ENCODE assay signal across 17 mouse cellular contexts in genomic region chr13:94838047-94838720, GRCm38 (mm10). TPM values are rescaled to one million over a fixed set of nuclear protein-coding genes. Genes with fewer than 3 reads are reported as not detected.
DNase-seq lines count a peak whose midpoint lies in the region; ATAC-seq and TF ChIP-seq lines count a peak whose summit lies in the region.
"Had no signal": no experiment of that assay in that cellular context is flagged by ENCODE, and none has a peak within 500 bp of the region (broad histone marks: within the 10 kb centered on the region; RNA-seq: fewer than 3 reads in every experiment).

No protein-coding gene starts in this region.

- H3K4me2 ChIP-seq in lung, embryonic 14.5 days = no peak overlapping the region
- H3K4me2 ChIP-seq: heart, embryonic 12.5 days; liver, embryonic 11.5 days; stomach, embryonic 15.5 days had no signal

- TF ChIP-seq CTCF in lung, embryonic 14.5 days (IDR thresholded peaks at IDR 0.05; ENCODE audit: low read depth) = no peak
- TF ChIP-seq CTCF in Patski (IDR thresholded peaks at IDR 0.05) = no peak

- WGBS in heart, embryonic 10.5 days = 87% methylated on average over 5 of the region's 5 CpGs
- 69% methylated on average over 5 of the region's 5 CpGs for WGBS in lung, embryonic 14.5 days

- CTCF ChIA-PET in Patski (lab: Charles Lee) = interaction anchor here (1.2 to 1.6 kb wide), 2 partner anchors 12 to 32 kb away, joined by 4 read pairs; no protein-coding TSS in a partner anchor

- H3K27ac ChIP-seq in heart, embryonic 10.5 days = no peak overlapping the region
- no peak overlapping the region for H3K27ac ChIP-seq in lung, embryonic 14.5 days (ENCODE audit: low read depth)
- H3K27ac ChIP-seq: stomach, embryonic 15.5 days had no signal

- peaks cover 48% of the 10 kb centered on the region for H3K36me3 ChIP-seq in heart, embryonic 10.5 days
- peaks cover 55% of the 10 kb centered on the region for H3K36me3 ChIP-seq in lung, embryonic 14.5 days (ENCODE audit: insufficient read depth)

- H3K9ac ChIP-seq in lung, embryonic 14.5 days = no peak overlapping the region
- H3K9ac ChIP-seq: heart, embryonic 12.5 days; stomach, embryonic 15.5 days had no signal

- DNase-seq in heart, adult 11 months = peak; percentile 41
- DNase-seq in heart, embryonic 10.5 days (ENCODE audit: low spot score) = no peak
- peak; percentile 7 for DNase-seq in lung, embryonic 14.5 days
- DNase-seq in lung, postnatal 10 days = no peak
- no peak for DNase-seq in Patski (ENCODE audit: low read depth, low spot score)
- DNase-seq in right cerebral cortex, postnatal 10 days (ENCODE audit: low spot score in 2 of 2) = no peak
- DNase-seq: adrenal gland, adult 8-10 months; lung, postnatal 14 days; right cerebral cortex, postnatal 25 days; thymus, postnatal 36 days had no signal

- no peaks in the 10 kb centered on the region for H3K9me3 ChIP-seq in heart, embryonic 10.5 days
- no peaks in the 10 kb centered on the region for H3K9me3 ChIP-seq in lung, embryonic 14.5 days (ENCODE audit: low read depth, low read length)
- H3K9me3 ChIP-seq: heart, embryonic 12.5 days; stomach, embryonic 15.5 days had no signal

- in situ Hi-C loops in Patski (cut with MboI; ENCODE audit: low pct_unique_long_range_greater_than_20kb) = no loop called here

- POLR2A ChIA-PET in Patski (lab: Charles Lee) = interaction anchor here (0.6 kb wide), 1 partner anchor 28 kb away, joined by 4 read pairs; no protein-coding TSS in a partner anchor

- no peak for ATAC-seq in lung, embryonic 14.5 days (ENCODE audit: insufficient read depth)
- ATAC-seq in Patski = peak; percentile 12
- ATAC-seq in megakaryocyte progenitor cell, adult 5-6 weeks (replicated peaks; ENCODE audit: poor library complexity) = peak; percentile 55
- ATAC-seq in activated CD4-positive, CD25-positive, alpha-beta regulatory T cell, adult 4 months = no peak
- ATAC-seq: CD4-positive, CD25-positive, alpha-beta regulatory T cell, adult 4 months had no signal

- H3K4me3 ChIP-seq in heart, embryonic 10.5 days = no peak overlapping the region
- H3K4me3 ChIP-seq in lung, embryonic 14.5 days (ENCODE audit: low read depth, low read length) = no peak overlapping the region
- H3K4me3 ChIP-seq: heart, embryonic 12.5 days; stomach, embryonic 15.5 days had no signal

- no peaks in the 10 kb centered on the region for H3K4me1 ChIP-seq in heart, embryonic 10.5 days
- no peaks in the 10 kb centered on the region for H3K4me1 ChIP-seq in lung, embryonic 14.5 days (ENCODE audit: insufficient read depth)
- H3K4me1 ChIP-seq: stomach, embryonic 15.5 days had no signal

- H3K27me3 ChIP-seq in heart, embryonic 10.5 days (ENCODE audit: insufficient read depth, poor library complexity, severe bottlenecking) = no peaks in the 10 kb centered on the region
- no peaks in the 10 kb centered on the region for H3K27me3 ChIP-seq in lung, embryonic 14.5 days (ENCODE audit: insufficient read depth, low read length)
- H3K27me3 ChIP-seq in Patski = no peaks in the 10 kb centered on the region
- H3K27me3 ChIP-seq: heart, embryonic 12.5 days; stomach, embryonic 15.5 days had no signal

RNA-seq across cellular contexts. Expression of gene Otp, which starts 37.2 kb away (rescaled TPM):
- not detected in 2 replicates for polyA plus RNA-seq in heart, embryonic 10.5 days (2016; fragmentation: Nextera tagmentation; extraction: Ambion mirVana)
- polyA plus RNA-seq in lung, embryonic 14.5 days (2014; fragmentation: Nextera tagmentation; extraction: Ambion mirVana) = not detected in 2 replicates
- not detected for polyA plus RNA-seq in Patski (2021)
- not detected in 2 replicates for total RNA-seq in megakaryocyte progenitor cell, adult 5-6 weeks (2015)
- not detected in 2 replicates for total RNA-seq in megakaryocyte progenitor cell, adult 5-6 weeks (2017)
- not detected for polyA plus RNA-seq in activated CD4-positive, CD25-positive, alpha-beta regulatory T cell, adult 4 months (2017; shearing (Covaris generic))
- total RNA-seq: adrenal gland, adult 8-10 months; layer of hippocampus, adult 8-10 months had no signal
- polyA plus RNA-seq: CD4-positive, CD25-positive, alpha-beta regulatory T cell, adult 4 months; heart, embryonic 12.5 days; liver, embryonic 11.5 days; stomach, embryonic 15.5 days had no signal

RNA-seq across cellular contexts. Expression of gene Tbca, which starts 49.5 kb away (rescaled TPM):
- 222 and 226 TPM in 2 replicates for polyA plus RNA-seq in heart, embryonic 10.5 days (2016; fragmentation: Nextera tagmentation; extraction: Ambion mirVana)
- polyA plus RNA-seq in lung, embryonic 14.5 days (2014; fragmentation: Nextera tagmentation; extraction: Ambion mirVana) = 235 and 241 TPM in 2 replicates
- polyA plus RNA-seq in Patski (2021) = 325 TPM
- 159 and 210 TPM in 2 replicates for total RNA-seq in megakaryocyte progenitor cell, adult 5-6 weeks (2015)
- 146 and 173 TPM in 2 replicates for total RNA-seq in megakaryocyte progenitor cell, adult 5-6 weeks (2017)
- 100 to 1,000 TPM; 229 to 310 TPM for polyA plus RNA-seq in activated CD4-positive, CD25-positive, alpha-beta regulatory T cell, adult 4 months (2017; shearing (Covaris generic))

Comparison
In these comparisons a context has a peak if more than half of its experiments do, and no peak if none do; other contexts are left out.
1. DNase-seq: peak in heart, adult 11 months (single experiment) and lung, embryonic 14.5 days (single experiment); none in heart, embryonic 10.5 days (single experiment), lung, postnatal 10 days (single experiment), Patski (single experiment) and right cerebral cortex, postnatal 10 days (0 of 2).
2. ATAC-seq: peak in Patski (single experiment) and megakaryocyte progenitor cell, adult 5-6 weeks (single experiment); none in lung, embryonic 14.5 days (single experiment) and activated CD4-positive, CD25-positive, alpha-beta regulatory T cell, adult 4 months (single experiment).